Mouse (Mus musculus): ENCODE results near the gene R3hcc1l. TPM values are rescaled to one million over a fixed set of nuclear protein-coding genes. Genes with fewer than 3 reads are reported as not detected.

Gene R3hcc1l
- polyA plus RNA-seq, 1 experiment from 2014 or later = 15.0 TPM

DNA sequence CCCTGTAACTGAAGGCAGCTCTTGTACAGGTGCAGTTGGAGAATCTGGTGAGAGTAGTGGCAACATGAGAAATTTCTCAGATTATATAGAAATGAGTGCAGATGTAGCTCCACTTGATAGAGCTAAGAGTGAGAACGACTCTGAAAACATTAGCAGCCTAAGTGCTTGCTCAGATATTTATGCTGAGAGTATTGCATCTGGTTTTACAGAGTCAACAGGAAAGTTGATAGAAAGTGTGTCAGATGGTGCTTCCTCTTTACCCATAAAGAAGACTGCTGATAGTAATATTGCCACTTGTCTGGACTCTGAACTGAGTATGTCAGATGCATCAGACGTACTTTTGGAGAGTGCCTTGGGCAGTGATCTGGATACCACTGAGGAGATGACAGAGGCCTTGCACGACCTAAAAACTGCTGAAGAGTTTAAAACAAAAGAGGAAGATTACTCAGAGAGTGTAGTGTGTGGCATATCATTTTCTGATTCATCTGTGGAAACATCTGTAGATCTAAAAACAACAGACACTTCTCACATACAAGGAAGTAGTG, 45.2 kb downstream of the R3hcc1l start:
- no peaks in the 10 kb centered on the region for H3K27me3 ChIP-seq (ENCODE audit: insufficient read depth, poor library complexity, severe bottlenecking)
- DNase-seq (ENCODE audit: low spot score) = no peak
- peaks cover 19% of the 10 kb centered on the region; the same call in 1 of the 2 replicates for H3K36me3 ChIP-seq
- no peak overlapping the region for H3K4me3 ChIP-seq
- H3K4me1 ChIP-seq = no peaks in the 10 kb centered on the region
- no peaks in the 10 kb centered on the region for H3K9me3 ChIP-seq
- WGBS = 83% methylated on average over 3 of the region's 3 CpGs
- no peak overlapping the region for H3K27ac ChIP-seq

- Histone ChIP-seq H3K27me3 (ENCODE audit: insufficient read depth, poor library complexity, severe bottlenecking) (no peaks in the 10 kb centered on the region), H3K36me3 (peaks cover 19% of the 10 kb centered on the region; the same call in 1 of the 2 replicates), H3K4me3 (no peak overlapping the region), H3K4me1 (peaks cover 4% of the 10 kb centered on the region; the same call in 1 of the 2 replicates), H3K9me3 (no peaks in the 10 kb centered on the region), H3K27ac (no peak overlapping the region)
- DNase-seq (ENCODE audit: low spot score) = no peak
- 92% methylated on average over 4 of the region's 4 CpGs for WGBS
These were observed 47.9 kb downstream of the R3hcc1l start for GRCm38 (mm10) chr19:42566283-42567019.

DNA sequence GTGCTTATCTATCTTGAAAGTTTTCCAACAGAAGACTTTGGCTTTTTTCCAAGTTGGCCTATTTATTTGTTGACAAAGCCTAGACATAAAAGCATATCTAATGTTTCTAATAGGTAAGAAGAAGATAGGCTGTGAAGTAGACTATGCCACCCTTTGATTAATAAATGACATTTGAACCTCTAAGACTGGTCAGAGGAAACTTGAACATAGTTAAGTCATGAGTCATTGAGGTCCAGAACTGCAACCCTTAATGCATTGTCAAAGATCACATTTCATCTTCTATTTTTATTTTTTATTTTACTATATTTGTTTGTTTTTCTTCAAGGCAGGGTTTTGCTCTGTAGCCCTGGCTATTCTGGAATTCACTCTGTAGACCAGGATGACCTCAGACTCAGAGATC, 48.5 kb downstream of the R3hcc1l start:
- Histone ChIP-seq H3K4me1 (peaks cover 4% of the 10 kb centered on the region; the same call in 1 of the 2 replicates), H3K27ac (no peak overlapping the region), H3K9me3 (no peaks in the 10 kb centered on the region), H3K27me3 (ENCODE audit: insufficient read depth, poor library complexity, severe bottlenecking) (no peaks in the 10 kb centered on the region), H3K4me3 (no peak overlapping the region), H3K36me3 (peaks cover 19% of the 10 kb centered on the region; the same call in 1 of the 2 replicates)
- DNase-seq (ENCODE audit: low spot score) = no peak

- H3K27me3 ChIP-seq (ENCODE audit: insufficient read depth, poor library complexity, severe bottlenecking) = no peaks in the 10 kb centered on the region
These were observed 50.5 kb downstream of the R3hcc1l start for GRCm38 (mm10) chr19:42569076-42569475.

GRCm38 (mm10) chr19:42571291-42571690, 52.7 kb downstream of the R3hcc1l start:
- Histone ChIP-seq H3K4me3 (no peak overlapping the region), H3K27me3 (ENCODE audit: insufficient read depth, poor library complexity, severe bottlenecking) (no peaks in the 10 kb centered on the region), H3K4me1 (peaks cover 4% of the 10 kb centered on the region; the same call in 1 of the 2 replicates), H3K36me3 (peaks cover 4% of the 10 kb centered on the region; the same call in 1 of the 2 replicates), H3K9me3 (no peaks in the 10 kb centered on the region), H3K27ac (no peak overlapping the region)
- DNase-seq (ENCODE audit: low spot score) = no peak
- WGBS = 84% methylated on average over 4 of the region's 4 CpGs

More at GRCm38 (mm10) chr19:42569076-42569475, 50.5 kb downstream of the R3hcc1l start:
- no peaks in the 10 kb centered on the region for H3K9me3 ChIP-seq
- H3K4me1 ChIP-seq = peaks cover 4% of the 10 kb centered on the region; the same call in 1 of the 2 replicates
- 89% methylated on average over 2 of the region's 2 CpGs for WGBS
- H3K27ac ChIP-seq = no peak overlapping the region
- peaks cover 4% of the 10 kb centered on the region; the same call in 1 of the 2 replicates for H3K36me3 ChIP-seq
- DNase-seq (ENCODE audit: low spot score) = no peak
- H3K4me3 ChIP-seq = no peak overlapping the region

DNA sequence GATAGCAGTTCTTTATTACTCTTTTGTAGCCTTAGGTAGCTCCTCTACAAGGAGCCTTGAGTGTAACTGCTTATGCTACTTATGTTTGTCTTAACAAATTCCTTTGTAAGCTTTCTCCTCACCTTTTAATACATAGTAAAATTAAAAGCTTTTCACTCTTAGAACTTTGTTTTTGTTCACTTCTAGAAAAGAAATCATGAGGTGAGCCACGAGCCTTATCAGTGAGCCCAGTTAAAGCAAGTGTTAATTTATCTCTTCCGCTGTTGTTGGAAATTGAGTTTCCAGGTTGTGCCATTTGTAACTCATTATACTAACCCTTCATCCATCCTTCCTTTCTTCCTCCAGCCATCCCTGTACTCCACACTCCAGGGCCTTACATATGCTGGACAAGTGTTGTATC, 56.8 kb downstream of the R3hcc1l start:
- Histone ChIP-seq H3K9me3 (no peaks in the 10 kb centered on the region), H3K27ac (no peak overlapping the region), H3K4me3 (no peak overlapping the region), H3K27me3 (ENCODE audit: insufficient read depth, poor library complexity, severe bottlenecking) (no peaks in the 10 kb centered on the region), H3K36me3 (no peaks in the 10 kb centered on the region), H3K4me1 (peaks cover 4% of the 10 kb centered on the region; the same call in 1 of the 2 replicates)
- no peak for DNase-seq (ENCODE audit: low spot score)
- WGBS = 64% methylated on average over 2 of the region's 2 CpGs

GRCm38 (mm10) chr19:42576856-42577255, 58.3 kb downstream of the R3hcc1l start:
- Histone ChIP-seq H3K27ac (no peak overlapping the region), H3K9me3 (no peaks in the 10 kb centered on the region), H3K27me3 (ENCODE audit: insufficient read depth, poor library complexity, severe bottlenecking) (no peaks in the 10 kb centered on the region), H3K36me3 (no peaks in the 10 kb centered on the region), H3K4me1 (peaks cover 4% of the 10 kb centered on the region; the same call in 1 of the 2 replicates), H3K4me3 (no peak overlapping the region)
- 70% methylated on average over 1 of the region's 1 CpGs for WGBS
- no peak for DNase-seq (ENCODE audit: low spot score)

- peaks cover 7% of the 10 kb centered on the region for H3K36me3 ChIP-seq
- no peaks in the 10 kb centered on the region for H3K9me3 ChIP-seq
- no peak overlapping the region for H3K4me3 ChIP-seq
- no peak overlapping the region for H3K27ac ChIP-seq
- 85% methylated on average over 4 of the region's 4 CpGs for WGBS
- H3K4me1 ChIP-seq = peaks cover 4% of the 10 kb centered on the region; the same call in 1 of the 2 replicates
- no peak for DNase-seq (ENCODE audit: low spot score)
- H3K27me3 ChIP-seq (ENCODE audit: insufficient read depth, poor library complexity, severe bottlenecking) = no peaks in the 10 kb centered on the region
These were observed 60.1 kb downstream of the R3hcc1l start for GRCm38 (mm10) chr19:42578631-42579030.

GRCm38 (mm10) chr19:42580701-42581100, 62.1 kb downstream of the R3hcc1l start:
- Histone ChIP-seq H3K36me3 (peaks cover 12% of the 10 kb centered on the region), H3K27me3 (ENCODE audit: insufficient read depth, poor library complexity, severe bottlenecking) (no peaks in the 10 kb centered on the region), H3K4me1 (peaks cover 8% of the 10 kb centered on the region; the same call in 1 of the 2 replicates), H3K27ac (no peak overlapping the region), H3K4me3 (no peak overlapping the region), H3K9me3 (no peaks in the 10 kb centered on the region)
- 20% methylated on average over 4 of the region's 4 CpGs for WGBS
- no peak for DNase-seq (ENCODE audit: low spot score)

DNA sequence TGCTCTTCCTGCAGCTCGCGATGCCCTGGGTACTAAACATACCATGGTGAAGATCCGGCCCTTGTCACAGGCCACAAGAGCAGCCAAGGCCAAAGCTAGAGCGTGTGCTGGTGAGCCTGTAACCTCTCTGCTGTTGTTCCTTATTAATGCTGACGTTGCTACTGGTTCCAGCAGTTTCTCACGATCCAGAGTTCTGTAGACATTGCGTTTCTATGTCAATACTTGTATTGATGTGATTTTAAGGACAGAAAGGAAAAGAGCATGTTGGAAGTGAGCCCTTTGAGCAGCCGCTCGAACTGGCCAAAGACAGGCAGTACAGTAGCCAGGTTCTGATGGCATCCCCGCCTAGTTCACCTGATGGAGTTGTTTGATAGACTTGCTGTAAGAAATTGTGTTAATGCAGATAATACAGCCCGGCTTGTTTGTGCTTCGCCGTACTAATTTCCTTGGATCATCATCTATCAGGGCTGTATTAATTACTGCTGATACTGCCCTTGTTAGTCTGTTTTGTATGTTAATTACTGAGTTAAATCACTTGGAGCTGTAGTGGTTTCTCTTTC, 64.3 kb downstream of the R3hcc1l start:
- no peaks in the 10 kb centered on the region for H3K9me3 ChIP-seq
- 88% methylated on average over 13 of the region's 13 CpGs for WGBS
- H3K4me1 ChIP-seq = peaks cover 14% of the 10 kb centered on the region
- no peaks in the 10 kb centered on the region for H3K27me3 ChIP-seq (ENCODE audit: insufficient read depth, poor library complexity, severe bottlenecking)
- peaks cover 12% of the 10 kb centered on the region for H3K36me3 ChIP-seq
- no peak overlapping the region for H3K4me3 ChIP-seq
- H3K27ac ChIP-seq = peak overlapping the region; percentile 42; the same call in 1 of the 2 replicates
- no peak for DNase-seq (ENCODE audit: low spot score)

DNA sequence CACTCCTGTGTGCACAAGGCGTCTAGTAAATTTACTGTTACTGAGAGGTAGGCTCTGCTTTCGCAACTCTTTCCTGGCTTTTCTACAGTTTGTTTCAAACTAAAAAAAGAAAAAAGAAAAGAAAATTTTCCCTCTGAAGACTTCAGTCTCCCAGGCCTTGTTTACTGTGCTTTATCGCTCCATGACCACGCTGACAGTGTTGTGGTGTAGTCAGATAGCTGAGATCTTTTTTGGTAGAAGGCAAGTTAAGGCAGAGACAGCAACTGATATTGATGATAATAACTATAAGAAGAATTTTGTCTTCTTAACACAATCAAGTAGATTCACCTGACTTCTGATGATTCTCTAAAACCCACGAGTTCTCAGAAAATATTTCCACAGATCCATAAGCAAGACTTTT, 65.1 kb downstream of the R3hcc1l start:
- Histone ChIP-seq H3K4me1 (peaks cover 20% of the 10 kb centered on the region), H3K9me3 (no peaks in the 10 kb centered on the region), H3K4me3 (no peak overlapping the region), H3K27ac (peak overlapping the region; percentile 42; the same call in 1 of the 2 replicates), H3K27me3 (ENCODE audit: insufficient read depth, poor library complexity, severe bottlenecking) (no peaks in the 10 kb centered on the region), H3K36me3 (peaks cover 12% of the 10 kb centered on the region)
- DNase-seq (ENCODE audit: low spot score) = no peak
- WGBS = 86% methylated on average over 5 of the region's 5 CpGs

GRCm38 (mm10) chr19:42584188-42584587, 65.6 kb downstream of the R3hcc1l start:
- DNase-seq (ENCODE audit: low spot score) = peak; percentile 77
- H3K27me3 ChIP-seq (ENCODE audit: insufficient read depth, poor library complexity, severe bottlenecking) = no peaks in the 10 kb centered on the region
- H3K9me3 ChIP-seq = no peaks in the 10 kb centered on the region
- H3K27ac ChIP-seq = no peak overlapping the region
- H3K36me3 ChIP-seq = peaks cover 12% of the 10 kb centered on the region
- H3K4me3 ChIP-seq = no peak overlapping the region
- 71% methylated on average over 3 of the region's 3 CpGs for WGBS
- peaks cover 20% of the 10 kb centered on the region for H3K4me1 ChIP-seq

DNA sequence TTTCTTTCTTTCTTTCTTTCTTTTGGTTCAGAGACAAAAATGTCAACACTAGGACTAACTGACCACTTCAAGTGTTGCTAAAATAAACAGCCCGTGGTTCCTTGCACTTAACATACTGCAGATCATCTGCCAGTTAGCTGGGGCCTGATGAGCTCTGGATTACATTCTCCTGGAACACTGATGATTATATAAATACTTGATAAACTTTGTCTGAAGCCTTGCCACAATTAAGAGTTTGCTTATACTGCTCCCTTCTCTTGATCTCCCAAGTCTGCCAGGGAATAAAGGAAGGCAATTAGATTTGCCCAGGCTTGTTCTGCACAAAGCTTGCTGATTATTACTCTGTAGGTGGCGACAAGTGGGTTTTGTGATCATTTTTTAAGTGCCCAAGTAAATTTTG, 69.1 kb downstream of the R3hcc1l start:
- no peak overlapping the region for H3K27ac ChIP-seq
- peaks cover 21% of the 10 kb centered on the region for H3K36me3 ChIP-seq
- no peak for DNase-seq (ENCODE audit: low spot score)
- H3K4me3 ChIP-seq = no peak overlapping the region
- 50% methylated on average over 2 of the region's 2 CpGs for WGBS
- H3K27me3 ChIP-seq (ENCODE audit: insufficient read depth, poor library complexity, severe bottlenecking) = no peaks in the 10 kb centered on the region
- H3K9me3 ChIP-seq = no peaks in the 10 kb centered on the region
- H3K4me1 ChIP-seq = peaks cover 19% of the 10 kb centered on the region

Measured in heart, embryonic 10.5 days (tissue).